Mouse (Mus musculus) ovary, postnatal 14 days (tissue): ENCODE data around the gene Hoxb2.

ENCODE experiments used
- DNase-seq: peaks from one replicate; pipeline ENCODE4 v3.0.0; 2022; ENCODE audit warnings: low spot score

Gene Hoxb2

DNA sequence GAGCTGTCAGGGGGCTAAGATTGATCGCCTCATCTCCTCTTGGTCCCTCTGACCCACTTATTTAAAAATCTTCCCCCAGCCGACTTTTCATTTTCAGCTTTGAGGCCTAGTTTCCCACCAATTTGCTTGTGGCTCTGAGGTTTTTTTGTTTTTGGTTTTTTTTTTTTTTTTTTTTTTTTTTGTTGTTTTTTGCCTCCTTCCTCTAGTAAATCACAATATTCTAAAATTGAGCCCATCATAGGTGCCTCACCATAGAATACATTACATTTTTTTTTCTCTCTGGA, at the start of gene Hoxb2:
Gene Hoxb2, plus strand, starts transcription at position 185 of the 284 bp plus-strand sequence.
- no peak for DNase-seq

GRCm38 (mm10) chr11:96301064-96301431, 49.3 kb upstream of the Hoxb2 start:
- DNase-seq = no peak

DNA sequence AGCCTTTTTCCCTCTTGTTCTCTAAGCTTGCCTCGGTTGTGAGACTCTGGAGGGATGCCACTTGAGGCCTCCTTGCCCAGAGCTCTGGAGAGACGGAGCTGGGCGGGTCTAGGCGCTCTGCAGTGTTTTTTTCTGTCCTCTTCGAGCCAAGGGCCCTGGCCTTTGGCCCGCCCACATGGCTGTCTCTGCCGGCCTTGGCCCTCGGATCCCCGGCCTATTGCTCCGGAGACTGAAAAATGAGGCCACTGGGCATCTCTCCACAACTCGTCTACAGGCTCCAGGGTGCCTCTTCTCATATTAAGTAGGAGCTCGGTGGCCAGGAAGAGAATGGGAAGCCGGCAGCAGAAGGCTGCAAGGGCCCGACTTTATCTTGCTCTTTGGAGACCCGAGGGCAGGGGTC, 48.5 kb upstream of the Hoxb2 start:
- DNase-seq = no peak

GRCm38 (mm10) chr11:96302381-96303150, 47.8 kb upstream of the Hoxb2 start:
- no peak for DNase-seq

- DNase-seq = peak; percentile 75
Measured at GRCm38 (mm10) chr11:96303151-96304099, 46.9 kb upstream of the Hoxb2 start, which contains the start of gene Hoxb5. Gene Hoxb5, plus strand, starts transcription at chr11:96303336.

DNA sequence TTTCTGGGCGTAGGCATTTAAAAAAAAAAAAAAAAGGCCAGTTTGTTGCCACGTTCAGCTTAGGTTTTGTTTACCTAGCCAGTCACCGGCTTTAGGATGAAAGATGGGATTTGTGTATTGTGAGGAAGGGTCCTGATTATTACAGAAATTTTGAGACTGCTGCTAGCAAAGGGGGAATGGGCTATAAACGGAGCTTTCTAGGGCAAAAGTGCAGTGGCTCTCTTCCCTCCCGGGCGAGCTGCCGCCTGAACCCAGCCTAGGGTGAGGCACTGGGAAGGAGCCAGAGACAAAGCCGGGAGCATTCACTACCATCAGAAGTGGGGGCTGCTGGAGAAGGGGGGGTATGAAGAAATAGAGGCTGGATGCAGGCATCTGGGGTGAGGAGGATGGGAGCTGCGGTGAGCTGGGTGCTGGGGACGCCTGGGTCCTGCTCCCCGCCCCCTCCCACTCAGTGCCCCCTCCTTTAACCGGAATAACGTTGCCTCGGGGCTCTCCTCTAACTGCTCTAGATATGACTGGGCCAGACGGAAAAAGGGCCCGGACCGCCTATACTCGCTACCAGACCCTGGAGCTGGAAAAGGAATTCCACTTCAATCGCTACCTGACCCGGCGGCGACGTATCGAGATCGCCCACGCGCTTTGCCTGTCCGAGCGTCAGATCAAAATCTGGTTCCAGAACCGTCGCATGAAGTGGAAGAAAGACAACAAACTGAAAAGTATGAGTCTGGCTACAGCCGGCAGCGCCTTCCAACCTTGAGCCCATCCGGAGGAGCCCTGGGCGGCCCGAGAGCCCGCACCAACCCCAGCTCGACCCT, 45.7 kb upstream of the Hoxb2 start:
- DNase-seq = no peak

DNA sequence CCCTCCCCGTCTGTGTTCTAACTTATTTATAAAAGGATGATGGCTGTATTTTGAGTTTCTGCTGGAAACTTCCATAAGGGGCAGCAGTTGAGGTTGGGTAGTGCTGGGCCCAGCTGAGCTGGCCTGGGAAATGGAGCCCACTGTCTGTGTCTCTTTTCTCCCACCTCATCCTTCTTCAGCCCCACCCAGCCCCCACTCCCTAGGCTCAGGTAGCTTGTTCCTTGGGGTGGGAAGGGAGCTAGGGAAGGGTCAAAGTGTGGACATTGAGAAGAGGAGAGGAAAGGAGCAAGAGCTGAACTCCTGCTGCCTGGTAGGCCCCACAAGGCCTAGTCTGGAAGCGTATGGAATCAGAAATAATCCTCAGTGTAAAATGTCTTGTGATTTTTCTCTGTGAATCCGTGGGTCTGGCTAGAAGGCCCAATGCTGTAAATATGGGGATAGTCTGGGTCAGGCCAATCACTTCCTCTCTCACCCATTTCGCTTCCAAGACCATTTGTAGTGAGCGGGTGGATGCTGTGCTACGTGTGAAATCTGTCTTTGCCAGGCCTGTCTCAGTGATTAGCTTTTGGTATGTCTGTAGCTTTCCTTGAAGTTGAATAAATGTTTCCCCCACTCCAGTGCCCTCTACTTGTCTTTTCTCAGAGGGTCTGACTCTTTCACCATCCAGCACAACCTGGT, 44.7 kb upstream of the Hoxb2 start:
- no peak for DNase-seq

GRCm38 (mm10) chr11:96306183-96306907, 44.0 kb upstream of the Hoxb2 start:
- DNase-seq = no peak

GRCm38 (mm10) chr11:96306908-96307269, 43.4 kb upstream of the Hoxb2 start:
- no peak for DNase-seq

DNA sequence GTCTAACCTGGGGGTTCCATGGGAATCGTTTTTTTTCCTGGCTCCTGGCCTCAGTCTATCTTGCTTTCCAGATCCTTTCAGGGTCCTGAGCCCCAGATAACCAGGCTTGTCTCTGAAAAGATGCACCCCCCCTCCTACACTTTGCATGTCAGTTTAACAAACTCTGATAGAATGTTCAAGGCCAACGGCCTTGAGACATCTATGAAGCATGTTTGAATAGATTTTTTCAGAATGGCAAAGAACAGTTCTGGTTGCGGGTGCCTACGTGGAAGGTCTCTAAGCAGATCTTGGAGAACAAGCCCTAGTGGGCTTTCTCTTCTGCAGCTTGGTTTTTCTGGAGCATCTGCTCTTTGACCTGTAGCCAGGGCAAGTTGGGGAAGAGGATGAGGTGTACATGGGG, 41.6 kb upstream of the Hoxb2 start:
- no peak for DNase-seq

- DNase-seq = no peak
Measured at GRCm38 (mm10) chr11:96309288-96309687, 41.0 kb upstream of the Hoxb2 start.

GRCm38 (mm10) chr11:96310183-96310938, 40.0 kb upstream of the Hoxb2 start:
- no peak for DNase-seq

DNA sequence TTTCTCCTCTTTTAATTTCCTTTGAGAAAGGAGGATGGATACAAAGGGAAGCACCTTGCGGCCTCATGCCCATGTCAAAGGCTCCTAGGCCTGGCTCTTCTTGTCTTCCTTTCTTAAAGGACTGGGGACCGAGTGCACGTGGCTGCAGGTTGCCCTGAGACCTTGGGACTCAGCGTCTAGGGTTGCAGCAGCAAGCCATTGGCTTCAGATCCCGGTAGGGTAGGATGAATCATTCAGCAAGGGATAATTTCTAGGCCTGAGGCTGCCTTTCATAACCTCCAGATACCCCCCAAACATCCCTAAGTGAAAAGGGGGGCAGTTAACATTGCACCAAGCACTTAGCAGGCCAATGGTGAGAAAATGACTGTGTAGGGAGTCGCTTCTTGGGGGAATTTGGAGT, 39.2 kb upstream of the Hoxb2 start:
- no peak for DNase-seq

GRCm38 (mm10) chr11:96311520-96312417, 38.6 kb upstream of the Hoxb2 start:
- peak; percentile 58 for DNase-seq

- no peak for DNase-seq
Measured at GRCm38 (mm10) chr11:96313134-96313533, 37.2 kb upstream of the Hoxb2 start.

DNA sequence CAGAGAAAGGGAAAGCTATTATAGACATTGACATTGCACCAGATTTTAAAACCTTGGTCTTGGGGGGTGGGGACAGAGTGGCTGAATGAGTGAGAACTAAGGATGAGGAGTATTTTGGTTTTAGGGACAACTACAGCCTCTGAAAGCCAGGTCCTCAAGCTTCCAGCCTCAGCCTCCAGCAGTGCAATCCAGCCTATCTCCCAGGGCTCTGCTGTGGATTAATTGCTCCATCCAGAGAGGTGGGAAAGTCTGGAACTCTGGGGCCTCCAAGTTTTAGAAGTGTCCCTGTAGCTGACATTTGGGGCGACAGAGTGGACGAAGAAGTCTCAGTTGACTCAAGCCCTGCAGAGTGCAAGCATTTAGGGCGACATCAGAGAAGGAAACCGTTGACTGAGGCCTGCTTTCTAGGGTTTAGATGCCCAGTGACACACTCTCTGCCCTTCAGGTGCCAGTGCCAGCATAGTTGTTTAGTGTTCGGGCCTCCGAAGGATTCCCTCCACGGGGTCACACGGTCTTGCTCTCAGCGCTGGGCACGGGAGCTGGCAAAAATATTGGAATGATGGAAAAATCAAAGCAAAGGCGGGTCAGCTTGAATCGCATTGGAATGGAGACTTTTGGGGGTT, 36.4 kb upstream of the Hoxb2 start:
- no peak for DNase-seq

- no peak for DNase-seq
Measured at GRCm38 (mm10) chr11:96314671-96315343, 35.5 kb upstream of the Hoxb2 start.

DNA sequence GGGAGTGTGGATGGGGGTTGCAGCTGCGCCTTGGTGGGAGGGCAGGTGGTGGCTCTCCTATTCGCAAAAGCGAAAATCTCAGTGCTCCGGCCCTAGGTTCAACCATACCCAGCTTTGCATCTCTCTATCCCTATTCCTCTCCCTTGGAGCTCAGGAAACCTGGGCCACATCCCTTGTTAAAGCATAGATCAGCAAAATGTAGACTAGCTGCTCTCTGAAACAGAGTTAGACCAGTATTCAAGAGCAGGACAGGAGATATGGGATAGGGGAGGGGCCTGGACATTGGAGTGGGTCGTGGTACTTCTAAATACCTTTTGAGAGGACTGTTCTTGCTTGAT, 35.0 kb upstream of the Hoxb2 start:
- DNase-seq = no peak
